Mouse (Mus musculus) cerebellum, adult 11-12 months (tissue): ENCODE measurements at regions not wholly inside any gene's neighbourhood (a gene's known extent, or its start where the extent isn't known, plus 50 kb on each side); places are given as distances from the start of the nearest gene placed in this dataset.
A peak's percentile ranks its signal among the peaks of the same experiment; 100 is the strongest.

ENCODE experiments used
- DNase-seq: peaks from one replicate; pipeline ENCODE4 v3.0.0; 2022

DNA sequence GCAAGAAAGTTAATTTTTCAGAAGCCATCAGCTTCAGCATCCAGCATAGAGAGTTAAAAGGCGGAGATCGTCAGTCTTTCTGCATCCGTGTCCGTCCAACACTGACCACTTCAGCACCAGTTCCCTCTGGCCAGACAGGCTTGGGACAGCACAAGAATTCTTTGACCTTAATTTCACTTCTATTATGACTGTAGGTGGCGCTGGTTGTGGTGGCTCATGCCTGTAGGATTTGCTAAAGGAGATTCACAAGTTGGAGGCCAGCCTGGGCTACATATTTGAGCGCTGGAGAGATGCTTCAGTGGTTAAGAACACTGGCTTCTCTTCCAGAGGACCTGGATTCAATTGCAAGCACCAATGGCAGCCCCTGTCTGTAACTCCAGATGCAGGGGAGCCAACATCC, 66.0 kb downstream of the Amer2 start:
- DNase-seq = no peak

DNA sequence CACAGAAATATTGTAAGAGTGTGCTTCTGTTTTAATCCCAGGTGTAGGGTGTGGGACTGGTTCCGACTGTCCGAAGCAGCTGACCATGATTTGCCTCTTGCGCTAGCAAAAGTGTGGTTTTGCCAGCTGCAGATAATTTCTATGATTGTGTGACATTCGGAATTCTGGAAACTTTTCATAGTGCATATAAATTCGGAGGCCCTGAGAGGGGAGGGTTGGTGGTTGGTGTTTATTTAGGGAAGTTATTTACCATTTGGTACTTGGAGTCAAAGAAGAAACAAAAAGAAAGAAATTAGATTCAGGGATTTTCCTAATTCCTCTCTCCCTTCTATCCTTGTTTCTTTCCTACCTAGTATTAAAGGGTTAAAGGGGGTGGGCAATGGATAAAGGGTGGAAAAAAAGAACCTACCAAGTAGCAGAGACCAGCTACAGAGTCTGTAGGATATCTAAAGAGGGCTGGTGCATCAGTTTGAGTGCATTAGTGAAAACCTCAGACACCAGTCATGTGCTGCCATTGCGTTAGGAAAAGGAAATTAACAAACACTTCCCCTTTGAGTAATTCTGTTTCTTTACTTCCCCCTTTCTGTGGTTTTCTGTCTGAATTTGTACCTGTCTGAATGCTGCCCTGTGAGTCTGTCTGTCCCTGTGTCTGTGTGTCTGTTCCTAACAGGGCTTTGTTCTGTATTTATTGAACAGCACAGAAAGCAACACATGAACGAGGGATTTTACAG, 70.9 kb downstream of the Amer2 start:
- no peak for DNase-seq

DNA sequence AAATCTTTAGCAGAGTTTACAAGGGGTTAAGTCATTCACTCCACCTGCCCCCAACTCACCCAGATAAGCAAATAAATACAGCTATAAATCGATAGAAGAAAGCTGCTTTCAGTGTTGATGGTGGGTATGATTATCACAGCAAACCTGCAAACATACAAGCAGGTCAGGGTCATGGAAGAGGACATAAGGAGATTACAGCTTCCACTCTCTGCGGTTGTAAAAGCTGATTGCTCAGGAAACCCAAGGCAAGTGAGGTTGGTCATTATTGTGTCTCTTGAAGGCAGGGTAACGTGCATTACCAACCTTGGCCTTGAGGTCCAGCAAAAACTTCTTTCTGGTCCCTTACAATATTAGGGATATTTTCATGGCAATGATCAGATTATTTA, 71.5 kb downstream of the Amer2 start:
- no peak for DNase-seq

DNA sequence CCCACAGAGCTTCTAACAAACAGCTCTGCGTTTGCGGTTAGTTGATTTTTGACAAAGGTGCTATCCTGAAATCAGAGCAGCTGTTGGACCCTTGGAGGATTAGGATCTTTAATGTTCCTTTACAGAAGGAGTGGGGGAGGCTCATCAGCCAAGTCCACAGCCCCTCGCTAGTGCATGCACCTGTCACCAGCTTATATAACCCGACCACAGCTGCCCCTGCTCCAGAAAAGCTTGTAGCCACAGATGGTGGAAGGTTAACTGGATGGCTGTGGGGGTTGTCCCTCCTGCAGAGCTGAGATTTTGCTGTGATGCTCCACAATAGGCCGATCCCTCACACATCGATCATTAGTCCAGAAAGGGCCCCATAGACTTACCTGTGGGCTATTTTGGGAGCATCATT, 73.0 kb downstream of the Amer2 start:
- DNase-seq = no peak

DNA sequence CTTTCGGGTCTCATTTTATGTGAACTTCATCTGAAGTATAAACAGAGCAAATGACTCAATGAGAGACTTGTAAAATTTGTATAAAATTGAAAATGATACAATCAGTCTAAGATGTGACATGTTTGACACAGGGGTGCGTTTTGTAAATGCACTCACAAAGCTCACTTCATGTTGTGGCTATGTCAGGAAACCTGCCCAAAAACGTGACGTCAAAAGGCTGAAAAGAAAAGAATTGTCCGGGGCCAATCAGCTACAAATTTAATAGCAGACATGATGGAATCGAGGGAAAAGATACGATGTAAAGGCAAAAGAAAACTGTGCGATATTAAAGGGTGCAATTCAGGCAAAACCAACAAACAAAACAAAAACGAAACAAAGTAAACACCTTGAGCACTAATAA, 78.2 kb downstream of the Amer2 start:
- DNase-seq = no peak

DNA sequence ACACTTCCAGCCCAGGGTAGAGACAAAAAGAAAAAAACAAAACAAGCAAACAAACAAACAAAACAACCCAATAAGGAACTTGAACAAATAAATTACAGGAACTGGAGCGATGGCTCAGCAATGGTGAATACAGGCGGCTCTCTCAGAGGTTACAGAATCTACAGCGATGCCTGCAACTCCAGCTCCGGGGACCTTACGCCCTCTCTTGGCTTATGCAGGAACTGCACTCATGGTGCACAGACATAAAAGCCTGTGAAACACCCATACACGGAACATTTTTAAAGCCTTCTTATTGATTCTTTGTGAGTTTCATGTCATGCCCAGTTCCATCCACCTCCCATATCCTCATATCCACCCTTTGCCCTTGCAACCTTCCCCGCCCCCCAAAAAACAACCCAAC, 78.6 kb downstream of the Amer2 start:
- DNase-seq = no peak

DNA sequence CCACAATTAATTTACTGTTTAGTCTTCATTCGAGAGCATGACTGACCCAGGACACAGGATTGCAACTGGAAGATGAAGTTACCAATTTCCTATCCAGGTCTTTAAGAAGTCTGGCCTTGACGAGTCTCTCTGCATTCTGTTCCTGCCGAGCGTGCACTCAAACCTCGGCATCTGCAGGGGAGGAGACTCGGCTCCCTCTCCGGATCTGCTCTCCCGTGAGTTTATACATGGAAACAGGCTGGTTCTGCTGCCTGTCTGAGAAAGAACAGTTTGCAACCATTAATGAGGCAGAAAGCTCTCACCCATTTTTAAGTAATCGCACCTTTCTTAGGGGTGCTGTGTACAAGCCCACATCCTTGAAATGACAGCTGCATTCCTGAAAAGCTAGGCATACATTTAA, 83.7 kb downstream of the Amer2 start:
- no peak for DNase-seq

DNA sequence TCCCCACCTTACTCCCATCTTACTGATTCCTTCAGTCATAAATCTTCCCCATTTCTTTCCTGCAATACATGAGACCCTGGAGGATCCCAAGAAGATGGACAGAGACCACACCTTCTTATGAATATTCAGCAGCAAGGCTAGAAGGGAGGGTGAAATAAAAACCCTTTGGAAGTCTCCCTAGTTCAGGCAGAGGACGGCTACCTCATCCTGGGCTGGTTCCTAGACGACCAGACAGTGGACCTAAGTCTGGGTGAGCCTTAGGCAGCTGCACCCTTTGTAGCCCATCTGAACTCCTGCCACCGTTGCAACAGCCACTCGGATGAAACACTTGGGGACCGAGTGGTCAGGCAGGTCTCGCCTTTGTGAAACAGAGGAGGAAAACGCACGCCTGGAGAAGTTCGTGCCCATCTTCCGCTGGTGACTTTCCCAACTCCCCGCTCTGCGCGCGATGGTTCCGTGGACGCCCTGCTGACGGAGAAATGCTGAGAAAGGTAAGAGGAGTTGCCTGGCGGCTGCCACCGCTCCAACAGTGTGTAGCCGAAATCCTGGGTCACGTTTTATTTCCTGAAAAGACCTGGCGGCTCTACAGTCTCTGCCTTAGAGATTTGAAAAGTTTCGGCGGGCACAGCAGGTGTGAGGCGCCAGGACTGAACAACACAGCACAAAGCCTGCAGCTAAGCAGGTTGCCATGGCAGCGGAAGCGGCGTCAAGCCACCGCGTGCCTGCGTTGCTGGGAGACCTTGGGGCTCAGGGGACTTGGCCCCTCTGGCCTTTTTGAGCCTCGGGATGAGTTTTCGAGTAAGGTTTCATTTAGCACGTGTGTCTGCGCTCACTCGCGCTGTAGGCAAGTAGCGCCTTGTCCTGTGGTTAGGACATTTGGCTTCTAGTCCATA, 112.2 kb downstream of the Amer2 start:
- peak; percentile 19 for DNase-seq

DNA sequence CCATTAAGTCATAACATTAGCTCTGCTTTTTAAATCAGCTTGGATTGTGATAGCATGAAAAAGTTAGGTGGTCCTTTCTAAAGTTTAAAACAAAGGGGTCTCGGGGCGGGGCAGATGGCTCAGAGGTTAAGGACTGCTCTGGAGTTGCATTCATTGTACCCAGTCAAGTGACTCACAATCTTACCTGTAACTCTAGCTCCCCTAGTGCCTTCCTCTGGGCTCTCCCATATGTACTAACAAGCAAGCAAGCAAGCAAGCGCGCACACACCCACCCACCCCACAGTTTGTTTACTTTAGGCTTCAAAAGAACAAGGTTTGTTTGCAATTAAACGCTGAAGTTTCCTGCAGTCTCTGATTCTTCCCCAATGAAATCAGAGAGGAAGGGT, 112.8 kb downstream of the Amer2 start:
- no peak for DNase-seq

DNA sequence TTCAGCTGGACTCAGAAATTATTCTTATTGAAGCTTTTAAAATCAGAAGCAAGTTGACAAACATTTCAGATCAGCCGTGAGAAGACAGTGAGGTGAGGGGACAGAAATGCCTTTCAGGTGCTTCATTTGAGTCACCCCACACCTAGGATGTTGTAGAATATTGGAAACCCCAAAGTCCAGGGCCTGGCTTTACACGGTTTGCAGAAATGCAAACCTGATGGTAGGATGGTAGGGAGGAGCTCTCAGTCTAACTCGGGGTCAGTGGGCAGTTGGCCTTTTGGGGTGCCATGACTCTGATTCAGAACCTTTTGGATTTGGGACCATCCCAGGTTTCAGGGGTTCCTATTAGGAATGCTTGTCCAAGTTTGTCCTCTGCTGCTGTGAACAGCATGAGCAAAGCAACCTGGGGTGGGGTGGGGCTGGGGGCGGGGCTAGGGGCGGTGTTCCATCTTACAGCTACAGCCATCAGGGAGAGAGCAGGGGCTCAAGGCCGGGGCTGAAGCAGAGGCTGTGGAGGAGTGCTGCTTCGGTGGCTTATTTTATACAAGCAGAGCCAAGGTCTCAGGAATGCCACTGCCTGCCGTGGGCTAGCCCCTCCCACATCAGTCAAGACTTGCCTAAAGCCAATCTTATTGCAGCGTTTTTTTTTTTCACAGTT, 113.3 kb downstream of the Amer2 start:
- DNase-seq = no peak

DNA sequence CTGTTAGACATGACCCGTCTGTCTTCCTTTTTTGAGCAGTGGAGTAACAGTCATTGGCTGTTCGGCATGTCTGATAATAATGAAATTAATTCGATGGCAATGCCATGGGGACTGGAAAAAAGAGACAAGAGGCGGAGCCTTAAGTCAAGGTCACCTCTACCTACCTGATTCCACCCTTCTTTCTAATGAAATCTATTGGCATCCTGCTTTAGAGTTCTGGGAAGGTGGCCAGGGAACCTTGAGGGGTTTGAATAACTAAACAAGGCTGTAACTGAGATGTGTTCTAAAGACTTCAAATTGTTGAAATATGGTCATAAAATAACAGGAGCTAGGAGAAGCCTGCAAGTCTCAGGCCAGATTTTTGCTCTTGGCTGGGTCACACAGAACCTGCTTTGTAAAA, 116.1 kb downstream of the Amer2 start:
- DNase-seq = no peak

DNA sequence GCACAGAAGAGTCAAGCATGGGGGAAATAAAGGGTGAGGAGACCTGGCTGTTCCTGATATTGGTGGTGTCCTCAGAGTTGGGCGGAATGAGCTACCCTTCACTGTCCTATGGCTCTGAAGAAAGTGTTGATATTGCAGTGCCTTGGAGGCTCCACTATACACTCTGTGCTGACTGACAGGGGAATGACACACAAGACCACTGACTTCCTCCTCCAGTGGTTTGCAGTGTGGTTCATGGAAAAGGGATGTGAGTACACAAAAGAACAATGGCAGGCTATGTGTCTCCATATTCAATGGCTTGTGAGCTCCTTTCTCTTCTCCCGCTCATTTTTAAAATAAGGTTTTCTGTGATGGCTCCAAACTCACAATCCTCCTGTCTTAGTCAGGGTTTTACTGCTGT, 117.8 kb downstream of the Amer2 start:
- DNase-seq = no peak

DNA sequence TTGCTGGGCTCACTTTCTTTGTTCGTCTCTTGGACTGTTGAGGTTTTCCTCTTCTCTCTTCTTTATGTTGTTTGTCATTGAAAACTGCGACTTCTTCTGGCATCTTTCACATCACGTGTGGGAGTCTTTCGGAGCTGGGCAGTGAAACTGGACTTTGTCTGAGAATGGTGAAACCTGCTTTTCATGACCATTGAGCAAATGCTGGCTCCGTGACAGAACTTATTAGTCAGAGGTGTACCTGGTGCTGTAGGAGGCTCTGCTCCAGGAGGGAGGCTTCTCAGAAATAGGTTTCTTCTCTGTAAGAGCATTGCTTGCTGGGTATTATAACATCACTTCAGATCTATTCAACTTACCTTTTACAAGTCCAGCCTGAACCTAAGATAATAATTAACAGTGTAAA, 122.4 kb downstream of the Amer2 start:
- no peak for DNase-seq

DNA sequence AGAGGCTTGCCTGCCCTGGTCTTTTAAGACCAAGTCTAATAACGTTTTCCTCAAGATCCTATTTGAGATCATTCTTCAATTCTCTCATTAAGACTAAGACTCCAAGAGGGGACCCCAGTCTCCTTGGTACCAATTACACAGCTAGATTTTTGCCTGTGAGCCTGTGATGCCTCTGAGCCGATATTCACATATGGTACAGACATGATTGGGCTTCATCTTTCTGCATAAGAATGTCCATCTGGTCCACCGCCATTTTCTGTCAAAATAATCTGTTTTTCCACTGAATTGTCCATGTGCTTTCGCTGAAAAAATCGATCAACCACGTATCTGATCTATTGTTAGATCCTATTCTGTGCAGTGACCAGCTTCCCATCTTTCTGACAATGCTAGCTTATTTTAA, 129.5 kb downstream of the Amer2 start:
- DNase-seq = no peak

DNA sequence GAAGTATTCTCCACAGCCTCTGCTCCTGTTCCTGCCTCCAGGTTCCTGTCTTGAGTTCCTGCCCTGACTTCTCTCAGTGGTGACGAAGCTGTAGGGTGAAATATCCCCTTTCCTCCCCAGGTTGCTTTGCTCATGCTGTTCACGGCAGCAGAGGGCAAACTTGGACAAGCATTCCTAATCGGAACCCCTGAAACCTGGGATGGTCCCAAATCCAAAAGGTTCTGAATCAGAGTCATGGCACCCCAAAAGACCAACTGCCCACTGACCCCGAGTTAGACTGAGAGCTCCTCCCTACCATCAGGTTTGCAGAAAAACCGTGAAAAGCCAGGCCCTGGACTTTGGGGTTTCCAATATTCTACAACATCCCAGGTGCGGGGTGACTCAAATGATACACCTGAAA, 128.7 kb upstream of the Spata13 start:
- no peak for DNase-seq

DNA sequence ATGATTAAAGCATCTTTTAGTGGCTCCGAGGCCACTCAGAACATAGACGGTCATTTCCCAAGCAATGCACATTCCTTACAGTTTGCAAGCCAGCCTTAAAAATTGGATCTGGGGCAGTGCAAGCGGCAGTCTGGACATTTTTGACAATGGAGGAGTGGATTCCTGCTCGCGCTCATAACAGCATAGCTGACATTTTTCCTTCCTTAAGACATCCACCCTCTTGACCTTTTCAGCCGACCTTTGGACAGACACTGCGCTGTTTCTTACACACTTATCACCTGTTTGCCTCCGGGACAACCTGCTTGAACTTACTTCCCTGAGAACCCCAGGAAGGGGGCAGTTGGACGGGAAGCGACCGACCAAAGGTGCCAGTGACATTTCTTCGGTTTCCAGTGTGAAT, 127.5 kb upstream of the Spata13 start:
- DNase-seq = no peak

DNA sequence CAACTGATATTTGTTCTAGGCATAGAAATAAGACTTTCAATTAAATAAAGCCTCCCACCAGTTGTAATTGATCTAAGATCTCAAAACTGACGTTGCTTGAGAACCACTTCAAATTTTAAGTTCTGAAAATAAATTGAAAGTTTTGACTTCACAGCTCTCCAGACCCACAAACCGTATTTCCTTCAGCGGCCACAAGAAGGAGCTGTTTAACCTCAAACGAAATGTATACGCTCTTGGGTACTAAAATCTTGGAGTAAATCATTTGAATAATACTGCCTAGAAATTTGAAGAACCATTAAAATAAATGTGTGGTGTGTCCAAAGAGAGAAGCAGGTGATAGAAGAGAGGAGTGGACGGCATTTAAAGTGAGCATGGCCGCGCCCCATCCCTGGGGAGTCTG, 120.2 kb upstream of the Spata13 start:
- no peak for DNase-seq

DNA sequence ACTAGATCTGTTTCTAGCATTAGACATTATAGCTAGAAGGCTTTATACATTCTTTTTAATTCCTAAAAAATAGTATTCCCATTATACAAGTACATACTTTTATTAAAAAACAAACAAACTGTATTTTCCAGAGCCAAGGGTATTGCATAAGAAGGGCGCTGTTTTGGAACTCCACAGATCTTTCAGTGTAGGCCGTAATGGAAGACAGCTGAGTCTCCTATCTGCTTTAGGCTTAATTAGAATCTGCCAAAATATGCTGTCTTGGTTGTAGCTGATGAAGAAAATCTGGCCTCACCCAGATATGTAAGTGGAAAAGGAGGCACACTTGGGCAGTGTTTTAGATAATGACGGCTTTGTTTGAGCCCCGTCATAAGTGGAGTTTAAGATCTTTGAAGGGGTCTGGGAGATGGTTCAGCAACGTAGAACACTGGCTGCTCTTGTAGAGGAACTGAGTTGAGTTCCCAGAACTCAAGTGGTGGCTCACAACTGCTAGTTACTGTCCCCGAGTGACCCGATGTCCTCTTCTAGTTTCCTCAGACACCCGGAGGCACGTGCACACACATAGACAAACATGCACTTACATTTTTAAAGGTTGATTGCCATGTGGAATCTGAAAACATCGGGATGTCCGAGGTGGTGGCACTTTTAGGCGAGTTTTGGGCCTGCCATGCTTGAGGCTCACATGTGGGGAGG, 118.6 kb upstream of the Spata13 start:
- DNase-seq = no peak

DNA sequence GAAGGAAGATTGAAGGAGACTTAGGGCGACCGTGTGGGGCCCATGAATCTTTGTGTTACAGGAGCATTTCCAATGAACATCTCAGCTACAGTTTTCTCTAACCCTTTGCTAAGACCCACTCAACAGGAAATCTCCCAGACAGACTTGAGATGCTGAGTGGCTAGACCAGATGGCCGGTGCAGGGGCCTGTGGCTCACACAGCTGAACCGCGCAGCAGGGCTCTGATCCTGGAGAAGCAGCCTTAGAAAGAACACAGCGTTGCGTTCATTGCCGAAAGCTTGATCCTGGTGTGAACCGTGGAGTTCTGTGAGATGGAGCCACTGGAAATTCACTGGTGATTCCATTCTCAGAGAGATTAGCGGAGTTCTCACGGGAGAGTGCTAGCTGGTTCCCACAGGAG, 115.9 kb upstream of the Spata13 start:
- DNase-seq = peak; percentile 58

DNA sequence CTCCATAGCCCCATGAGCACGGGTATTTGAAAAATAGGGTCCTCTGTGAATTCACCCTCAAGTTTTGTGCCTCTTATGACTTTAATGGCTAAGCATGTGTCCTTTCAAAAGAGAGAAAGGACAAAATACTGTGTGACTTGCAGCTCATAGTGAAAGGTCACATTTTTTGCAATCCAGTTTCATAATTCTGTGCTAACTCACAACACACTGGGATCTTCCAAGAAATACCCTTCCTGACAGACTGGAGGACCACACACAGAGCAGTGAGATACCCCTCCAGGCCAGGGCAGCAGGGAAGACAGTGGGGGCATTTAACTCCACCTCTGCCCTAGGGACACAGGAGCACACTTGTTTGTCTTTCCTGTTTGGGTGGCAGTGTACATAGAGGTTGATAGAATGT, 110.8 kb upstream of the Spata13 start:
- DNase-seq = no peak

DNA sequence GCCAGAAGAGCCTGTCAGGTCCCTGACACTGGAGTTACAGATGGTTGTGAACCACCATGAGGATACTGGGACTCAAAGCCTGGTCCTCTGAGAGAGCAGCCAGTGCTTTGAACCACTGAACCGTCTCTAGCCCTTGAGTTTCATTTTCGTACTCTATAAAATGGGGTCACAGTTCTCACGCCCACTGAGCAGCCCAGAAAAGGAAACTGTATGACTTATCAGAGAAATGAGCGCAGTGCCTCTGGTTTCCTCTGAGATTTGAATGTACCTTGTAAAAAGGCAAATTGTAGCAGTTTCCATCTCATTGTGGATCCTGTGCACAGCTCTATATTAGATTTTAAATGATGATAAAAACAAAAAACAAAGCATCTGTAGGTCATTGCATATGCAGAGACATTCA, 108.9 kb upstream of the Spata13 start:
- no peak for DNase-seq

DNA sequence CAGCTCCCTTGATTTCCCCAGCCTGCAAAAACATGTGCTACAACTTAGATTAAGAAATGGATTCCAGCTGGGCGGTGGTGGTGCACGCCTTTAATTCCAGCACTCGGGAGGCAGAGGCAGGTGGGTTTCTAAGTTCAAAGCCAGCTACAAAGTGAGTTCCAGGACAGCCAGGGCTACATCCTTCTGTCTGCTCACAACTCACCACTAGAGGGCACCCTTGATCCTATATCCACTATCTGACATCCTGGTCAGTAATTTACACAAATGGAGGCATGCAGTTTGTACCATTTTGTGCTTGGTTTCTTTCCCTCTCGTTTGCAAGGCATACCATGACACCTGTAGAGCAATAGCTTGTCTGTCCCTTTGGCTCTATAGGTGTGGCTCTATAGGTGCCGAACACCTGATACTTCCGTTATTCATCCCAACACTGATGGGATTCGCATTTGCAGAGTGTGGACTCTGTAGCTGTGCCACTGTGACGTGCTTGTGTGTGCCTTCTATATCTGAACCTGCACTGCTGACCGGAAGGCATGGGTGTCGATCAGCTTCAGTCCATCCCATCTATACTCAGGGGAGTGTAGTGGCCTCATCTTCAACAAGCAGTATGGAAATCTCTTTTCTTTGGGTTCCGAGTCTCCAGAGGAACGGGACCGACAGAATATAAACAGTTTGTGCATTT, 108.4 kb upstream of the Spata13 start:
- DNase-seq = peak; percentile 47

DNA sequence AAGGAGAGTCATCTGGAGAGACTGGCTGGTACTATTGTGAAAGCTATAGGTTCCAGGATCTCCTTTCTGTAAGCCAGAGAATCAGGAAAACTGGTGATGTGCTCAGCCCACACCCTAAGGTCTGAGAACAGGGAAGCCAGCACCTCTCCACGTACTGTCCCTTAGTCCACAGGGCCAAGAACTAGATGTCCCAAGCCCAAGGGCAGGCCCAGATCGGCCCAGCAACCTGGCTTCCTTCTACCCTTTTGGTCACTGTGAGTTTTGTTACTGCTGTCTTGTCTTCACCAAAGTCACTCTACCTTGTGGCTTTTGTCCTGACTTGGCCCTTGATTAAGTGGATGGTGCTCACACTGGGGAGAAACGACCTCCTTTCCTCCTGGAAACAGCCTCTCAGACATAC, 107.8 kb upstream of the Spata13 start:
- DNase-seq = no peak
